Mouse (Mus musculus) liver (tissue): ENCODE measurements around the gene Lonrf2.

Experiments used
- DNase-seq: peaks from one replicate; pipeline ENCODE4 v3.0.0-alpha.2; 2020; ENCODE audit warnings: mixed read lengths

Lonrf2 gene

GRCm38 (mm10) chr1:38836477-38836872 is at the start of gene Lonrf2:
Lonrf2 (minus strand) TSS chr1:38836711.
- no peak for DNase-seq

DNA sequence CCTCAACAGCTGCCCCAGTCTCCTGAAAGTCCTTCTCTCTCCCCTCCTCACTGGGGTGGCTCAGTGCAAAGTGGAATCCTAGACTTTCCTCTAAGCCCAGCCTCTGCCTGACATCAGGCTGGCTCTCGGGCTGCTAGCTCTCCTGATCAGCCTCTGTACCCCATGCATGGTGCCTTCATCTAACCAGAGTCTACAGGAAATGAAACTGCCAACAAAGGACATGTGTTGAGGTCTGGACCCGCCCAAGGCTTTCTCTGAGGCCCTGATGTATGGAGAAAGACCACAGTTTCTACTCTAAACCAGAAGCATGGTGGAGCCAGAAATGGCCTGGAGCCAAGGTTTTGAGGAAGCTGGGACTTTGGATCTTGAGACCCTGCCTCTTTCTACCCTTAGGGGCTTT is 49.4 kb upstream of the Lonrf2 start:
- no peak for DNase-seq

DNA sequence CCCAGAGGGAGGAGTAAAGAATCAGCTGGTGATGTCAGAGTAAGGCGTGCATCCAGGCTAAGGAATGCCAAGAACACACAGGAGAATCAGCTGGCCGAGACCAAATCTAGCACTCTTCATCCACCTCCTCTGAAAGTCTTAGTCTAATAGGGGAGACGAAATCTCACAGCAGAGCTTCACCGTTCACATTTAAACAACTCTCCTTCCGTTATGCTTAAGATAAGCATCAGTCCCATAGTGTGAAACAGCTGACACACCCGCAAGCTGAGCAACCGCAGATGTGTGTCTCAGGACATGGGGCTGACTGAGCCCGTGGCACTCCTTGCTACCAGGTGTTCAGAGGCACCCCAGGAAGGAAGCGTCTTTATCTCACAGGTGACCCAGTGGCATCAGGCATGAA is 47.3 kb upstream of the Lonrf2 start:
- DNase-seq: no peak

DNA sequence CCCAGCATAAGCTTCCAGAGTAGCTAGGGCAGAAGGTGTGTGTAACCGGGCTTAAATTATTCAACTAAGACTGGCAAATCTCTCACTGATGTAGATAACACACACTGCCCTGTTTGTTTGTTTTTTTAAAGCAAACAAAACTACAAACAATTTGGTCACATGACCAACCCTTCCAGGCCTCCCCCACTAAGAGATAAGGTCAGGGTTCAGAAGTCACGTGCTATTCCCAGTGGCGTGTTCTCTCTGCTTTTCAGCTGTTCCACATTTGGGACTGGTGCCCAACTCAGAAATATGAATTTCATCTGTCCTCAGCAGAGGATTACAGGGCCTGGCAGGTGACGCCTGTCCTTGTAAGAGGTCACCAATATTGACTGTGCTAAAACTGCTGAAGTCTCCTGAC is 46.2 kb upstream of the Lonrf2 start:
- DNase-seq: no peak

DNA sequence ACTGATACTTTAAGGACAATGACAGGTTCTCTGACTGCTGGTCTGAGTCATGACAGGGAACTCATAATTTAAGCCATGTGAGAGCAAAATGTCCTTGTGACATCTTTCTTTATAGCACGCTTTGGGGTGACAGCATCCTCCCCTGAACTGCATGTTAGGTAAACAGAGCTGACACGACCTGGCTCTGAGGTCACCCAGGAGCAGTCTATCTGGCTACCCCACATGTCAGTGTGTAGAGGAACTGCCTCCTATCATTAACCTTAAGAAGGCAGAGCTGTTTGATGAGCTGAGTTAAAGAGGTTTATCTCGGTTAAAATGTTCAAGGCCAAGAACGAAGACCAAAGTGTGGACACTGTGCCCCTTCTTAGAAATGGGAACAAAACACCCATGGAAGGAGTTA is 44.9 kb upstream of the Lonrf2 start:
- DNase-seq: no peak

GRCm38 (mm10) chr1:38876671-38877382 is 40.3 kb upstream of the Lonrf2 start:
- no peak for DNase-seq

DNA sequence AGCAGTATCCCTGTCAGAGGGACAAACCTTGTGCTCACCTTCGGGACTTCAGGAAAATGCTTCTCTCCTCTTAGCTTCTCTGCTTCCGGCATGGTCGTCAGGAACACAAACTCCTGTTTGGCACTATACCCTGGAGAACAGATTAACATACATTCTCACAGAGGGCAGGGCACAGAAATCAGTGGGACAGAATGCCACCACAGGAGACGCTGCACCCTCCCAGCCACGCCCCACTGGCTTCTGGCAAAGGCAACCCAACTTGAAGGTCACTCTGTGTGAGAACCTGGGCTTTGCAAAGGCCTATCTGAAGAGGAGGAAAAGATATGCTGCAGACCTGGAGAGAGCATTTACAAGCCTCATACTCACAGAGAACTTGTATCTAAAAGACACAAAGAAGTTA is 37.4 kb upstream of the Lonrf2 start:
- DNase-seq: no peak

- no peak for DNase-seq
Measured at GRCm38 (mm10) chr1:38871834-38872233, 35.3 kb upstream of the Lonrf2 start.

DNA sequence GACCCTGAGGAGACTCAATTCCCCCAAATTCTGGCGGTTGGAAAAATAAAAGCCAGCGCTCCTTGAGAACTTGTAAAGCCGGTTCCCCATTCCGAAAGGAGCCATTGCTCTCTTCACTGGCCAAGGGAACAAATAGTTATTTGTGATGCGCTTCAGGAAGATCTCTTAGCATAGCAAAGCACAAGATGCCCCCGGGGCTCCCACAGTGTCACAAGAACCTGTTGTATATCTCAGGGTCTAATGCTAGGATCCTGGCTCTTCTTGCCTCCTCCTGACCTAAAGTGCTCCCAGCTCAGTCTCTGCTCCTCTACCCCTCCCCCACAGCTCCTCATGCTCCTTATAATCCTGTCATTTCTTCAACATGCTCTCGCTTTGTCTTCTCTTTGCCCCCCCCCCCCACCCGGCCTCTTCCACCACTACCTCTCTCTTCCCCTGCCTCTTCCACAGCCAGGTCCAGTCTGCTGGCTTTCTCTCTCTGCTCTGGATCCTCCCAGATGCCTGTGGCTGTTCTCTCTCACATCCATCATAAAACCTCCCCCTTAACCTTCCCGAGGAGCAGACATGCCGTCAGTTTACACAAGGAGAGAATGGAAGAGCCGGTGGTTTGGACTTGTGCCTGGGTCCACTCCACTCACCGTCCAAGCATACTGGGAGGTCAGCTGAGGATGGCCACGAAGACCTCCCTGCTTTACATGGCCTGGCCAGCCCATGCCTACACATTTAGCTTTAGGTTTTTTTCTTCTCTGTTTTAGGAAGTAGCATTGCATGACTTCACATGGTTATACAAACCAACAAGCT is 33.1 kb upstream of the Lonrf2 start:
- DNase-seq: no peak

- DNase-seq: no peak
Measured at GRCm38 (mm10) chr1:38866242-38866641, 29.7 kb upstream of the Lonrf2 start.

DNA sequence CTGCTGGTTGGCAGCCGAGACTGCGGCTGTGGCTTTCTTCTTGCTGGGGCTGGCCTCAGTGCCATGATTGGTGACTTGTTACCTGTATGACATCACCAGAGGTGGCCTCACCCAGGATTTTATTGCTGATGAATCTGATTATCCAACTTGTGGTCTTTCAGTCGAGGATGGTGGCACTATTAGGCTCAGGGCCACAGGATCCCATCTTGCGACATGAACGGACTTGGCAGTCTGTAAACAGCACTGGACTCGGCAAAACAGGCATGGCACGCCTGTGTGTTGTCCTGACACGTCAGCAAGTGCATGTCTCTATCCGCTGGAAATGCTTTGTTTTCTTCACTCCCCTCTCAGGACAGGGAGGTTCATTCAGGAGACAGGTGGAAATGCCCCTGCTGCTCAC is 27.8 kb upstream of the Lonrf2 start:
- DNase-seq: no peak

DNA sequence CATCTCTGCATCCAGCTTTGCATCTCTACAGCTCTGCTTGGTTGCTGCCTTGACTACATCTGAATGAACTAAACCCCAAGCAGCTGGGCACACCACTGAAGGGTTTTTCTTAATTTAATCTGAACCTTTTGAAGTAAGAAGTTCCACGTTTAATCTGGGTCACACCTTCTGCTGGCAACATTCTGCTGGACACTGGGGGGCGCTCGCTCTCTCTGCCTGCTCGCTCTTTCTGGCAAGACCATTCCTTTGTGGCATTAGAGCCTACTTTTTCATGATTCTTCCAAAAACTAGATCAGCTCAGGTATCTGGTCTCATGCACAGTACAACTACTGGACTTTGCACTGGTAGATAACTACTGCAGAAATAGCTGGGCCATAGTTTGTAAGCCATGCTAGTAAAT is 25.7 kb upstream of the Lonrf2 start:
- DNase-seq: peak; percentile 16

DNA sequence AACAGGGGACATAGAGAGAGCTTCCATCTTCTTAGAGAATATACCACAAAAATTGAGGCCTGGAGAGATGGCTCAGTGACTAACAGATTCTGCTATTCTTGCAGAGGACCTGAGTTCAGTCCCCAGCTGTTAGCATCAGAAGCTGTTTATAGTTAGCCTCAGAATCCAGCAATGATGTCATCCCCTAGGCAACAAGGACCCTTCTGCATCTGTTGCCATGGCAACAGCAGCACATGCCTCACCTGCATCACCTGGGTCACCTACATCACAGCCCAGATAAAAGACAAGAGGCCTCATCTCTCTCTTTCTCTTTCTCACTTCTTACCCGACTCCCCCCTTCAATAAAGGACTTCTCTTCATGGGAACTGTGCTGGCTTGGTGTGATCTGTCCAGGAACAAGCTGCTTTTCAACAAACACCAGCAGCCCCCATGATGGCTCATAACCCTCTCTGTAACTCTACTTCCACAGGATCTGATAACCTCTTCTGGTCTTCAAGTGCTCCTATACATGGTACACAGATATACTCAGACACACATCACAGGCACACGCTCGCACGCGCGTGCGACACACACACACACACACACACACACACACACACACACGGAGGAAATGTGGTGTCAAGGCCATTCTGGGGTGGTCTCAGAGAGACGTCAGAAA is 24.5 kb upstream of the Lonrf2 start:
- DNase-seq: no peak

DNA sequence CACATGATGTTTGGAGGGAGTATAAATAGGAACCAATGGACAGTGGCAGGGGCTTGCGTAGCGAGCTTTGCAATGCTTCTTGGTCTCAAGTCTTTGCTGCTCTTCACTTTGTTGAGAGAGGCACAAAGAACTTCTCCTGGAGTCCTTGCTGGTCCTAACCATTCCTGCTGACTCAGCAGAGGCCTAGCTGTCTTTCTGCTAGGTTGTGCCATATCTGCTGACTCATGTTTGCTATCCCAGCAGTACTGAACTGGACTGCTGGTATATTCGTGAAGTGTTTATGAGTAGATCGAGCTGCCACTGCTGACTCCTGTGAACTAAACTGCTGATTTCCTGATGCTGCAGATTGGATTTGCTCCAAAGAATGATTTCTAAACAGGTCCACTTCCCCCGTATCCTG is 23.7 kb upstream of the Lonrf2 start:
- DNase-seq: no peak

DNA sequence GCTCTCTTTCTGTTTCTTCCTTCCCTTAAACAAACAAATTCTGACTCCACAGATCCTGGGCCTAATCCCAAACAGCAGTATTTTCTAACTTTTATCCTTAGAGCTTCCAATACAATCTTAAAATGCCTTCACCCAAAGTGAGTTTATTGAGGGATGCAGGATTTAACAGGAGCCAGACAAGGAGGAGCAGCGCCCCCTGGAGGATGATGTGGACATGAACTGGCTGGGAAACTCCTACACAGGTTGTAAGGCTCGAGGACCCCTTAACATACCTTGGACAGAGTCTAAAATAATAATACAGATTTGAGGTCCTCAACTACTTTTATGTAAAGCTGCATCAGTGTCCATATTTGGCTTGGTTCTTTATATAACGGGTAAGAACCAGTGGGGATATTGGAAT is 19.7 kb upstream of the Lonrf2 start:
- peak; percentile 57 for DNase-seq

DNA sequence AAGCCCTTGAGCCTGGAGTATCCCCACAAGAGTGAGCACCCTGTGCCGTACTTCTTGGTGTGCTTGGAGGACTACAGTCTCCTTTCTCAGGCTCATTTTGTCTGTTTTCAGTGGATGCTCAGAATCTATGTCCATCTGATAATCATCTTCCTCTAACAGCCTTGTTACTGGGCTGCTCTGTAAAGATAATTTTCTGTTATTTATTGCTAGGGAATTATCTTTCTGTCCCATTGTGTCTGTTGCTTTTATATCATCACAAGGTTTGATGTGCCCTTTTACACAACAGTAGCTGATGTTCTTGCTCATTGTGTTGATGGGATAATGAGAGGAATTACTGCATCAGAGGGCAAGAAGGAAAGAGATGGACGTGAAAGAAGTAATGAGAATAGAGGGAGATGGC is 15.7 kb upstream of the Lonrf2 start:
- DNase-seq: no peak

DNA sequence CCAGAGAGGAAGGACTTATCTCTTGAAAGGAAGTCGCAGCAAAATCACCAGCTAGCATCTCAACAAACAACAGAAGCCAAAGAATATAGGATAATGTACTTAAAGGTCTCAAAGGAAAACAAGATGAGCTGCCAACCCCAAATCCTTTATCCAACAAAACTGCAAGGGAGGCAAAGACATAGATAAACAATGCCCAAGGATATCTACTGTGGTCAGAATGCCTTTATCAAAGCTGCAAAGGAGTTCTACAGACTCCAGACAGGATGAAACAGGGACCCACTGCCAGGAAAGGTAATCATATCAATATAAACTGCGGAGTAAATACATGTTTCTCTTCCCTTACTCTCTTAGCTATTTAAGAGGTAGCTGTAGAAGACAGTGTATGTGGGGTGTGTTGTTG is 14.1 kb upstream of the Lonrf2 start:
- DNase-seq: no peak

DNA sequence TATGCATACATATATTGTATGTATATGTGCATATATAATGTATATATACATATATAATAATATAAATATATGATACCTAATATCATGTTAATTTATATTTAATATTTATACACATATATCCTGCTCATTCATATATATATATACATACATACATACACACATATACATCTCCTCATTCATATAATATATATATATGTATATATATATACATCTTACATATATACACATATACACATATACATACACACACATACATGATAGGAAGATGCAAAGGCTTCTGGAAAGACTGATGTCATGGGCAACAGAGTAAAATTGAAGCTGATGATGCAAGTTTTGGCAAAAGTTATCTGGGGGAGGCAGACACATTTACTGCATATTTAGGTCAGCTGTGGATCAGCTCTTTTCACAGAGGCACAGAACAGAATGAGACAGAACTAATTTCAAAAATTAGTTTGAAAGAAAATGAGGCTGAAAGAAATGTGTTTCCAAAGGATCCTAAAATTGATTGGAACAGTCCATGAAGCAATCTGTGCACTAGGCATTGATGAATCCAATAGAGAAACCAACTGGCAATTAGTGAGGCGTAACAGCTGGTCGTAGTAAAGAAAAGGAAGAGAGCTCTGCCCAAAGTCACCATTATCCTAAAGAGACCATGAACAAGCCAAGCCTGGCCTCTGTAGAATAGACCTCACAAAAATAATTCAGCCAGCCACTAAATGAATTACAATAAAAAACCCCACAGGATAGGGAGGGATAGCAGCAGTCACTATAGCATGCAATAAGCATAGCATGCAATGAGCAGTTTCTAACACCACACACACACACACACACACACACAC is 12.2 kb upstream of the Lonrf2 start:
- no peak for DNase-seq

DNA sequence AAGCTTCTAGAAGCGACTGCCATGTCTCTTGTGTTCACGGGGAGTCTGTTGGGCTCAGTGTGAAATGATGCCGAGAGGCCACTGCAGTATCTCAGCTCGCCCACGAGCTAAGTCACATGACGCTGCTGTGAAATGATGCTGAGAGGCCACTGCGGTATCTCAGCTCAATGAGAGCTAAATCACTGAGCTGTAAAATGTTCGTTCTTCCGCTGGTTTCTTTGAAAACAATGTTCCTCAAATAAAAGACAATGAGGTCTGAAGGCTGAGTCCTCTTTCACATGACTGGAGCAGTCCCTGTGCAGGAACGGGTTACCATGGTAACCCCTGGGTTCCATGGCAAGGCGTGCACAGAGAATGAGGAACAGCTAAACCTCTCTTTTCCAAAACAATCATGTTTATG is 11.5 kb upstream of the Lonrf2 start:
- no peak for DNase-seq

DNA sequence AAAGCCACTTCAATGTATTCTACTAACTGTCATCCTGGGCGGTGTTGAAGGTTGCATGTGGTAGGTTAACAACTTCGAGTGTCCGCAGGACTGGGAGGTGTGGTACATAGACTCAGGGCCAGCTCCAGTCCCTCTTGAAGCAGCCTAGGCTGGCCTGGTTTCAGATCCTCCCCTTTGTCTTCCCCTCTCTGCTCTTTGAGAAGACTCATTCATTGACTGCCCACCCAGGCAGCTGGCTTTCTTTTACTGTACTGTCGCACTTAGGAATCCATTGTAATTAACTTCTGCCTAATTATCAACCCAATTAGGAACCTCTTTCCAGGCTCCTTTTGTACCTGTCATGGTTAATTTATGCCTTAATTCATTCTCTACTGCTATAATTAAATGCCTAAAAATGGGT is 6.8 kb upstream of the Lonrf2 start:
- no peak for DNase-seq

DNA sequence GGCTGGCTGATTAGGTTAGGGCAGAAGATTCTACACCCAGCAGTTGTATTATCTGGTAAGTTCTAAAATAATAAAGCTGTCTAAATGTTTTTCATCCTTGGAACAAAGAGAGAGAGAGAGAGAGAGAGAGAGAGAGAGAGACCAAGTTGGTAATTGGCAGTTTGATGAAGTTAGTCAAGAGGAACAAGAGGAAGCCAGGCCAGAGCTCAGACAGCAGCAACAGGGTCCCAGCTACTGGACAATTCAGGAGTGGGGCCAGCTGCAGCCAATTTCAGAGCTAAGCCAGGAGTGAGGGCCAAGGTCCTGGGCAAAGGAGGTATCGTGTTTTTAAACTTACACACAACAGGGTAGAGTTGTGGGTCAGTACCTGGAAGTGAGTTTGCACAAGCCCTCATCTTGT is 6.3 kb upstream of the Lonrf2 start:
- no peak for DNase-seq

GRCm38 (mm10) chr1:38839944-38840343 is 3.4 kb upstream of the Lonrf2 start:
- DNase-seq: no peak
